Mouse (Mus musculus) ES-E14 (cell line): ENCODE measurements around the gene Pofut2.

Source experiments
- CHD2 ChIP-seq: IDR thresholded peaks from 2 replicates; pipeline ENCODE4 v1.6.1; 2014; ENCODE audit warnings: mild to moderate bottlenecking, low read depth, low read length, inconsistent platforms
- HCFC1 ChIP-seq: IDR thresholded peaks from 2 replicates; pipeline ENCODE4 v1.6.1; 2012; ENCODE audit warnings: low read length, inconsistent platforms, borderline replicate concordance; ENCODE audit not compliant: insufficient read depth
- MAFK ChIP-seq: IDR thresholded peaks from 2 replicates; pipeline ENCODE4 v1.6.1; 2014; ENCODE audit warnings: mild to moderate bottlenecking, low read depth, low read length, inconsistent platforms; ENCODE audit not compliant: insufficient read depth
- ZC3H11A ChIP-seq: IDR thresholded peaks from 2 replicates; pipeline ENCODE4 v1.6.1; 2012; ENCODE audit warnings: low read depth, mild to moderate bottlenecking, inconsistent platforms, low read length, borderline replicate concordance

- TF ChIP-seq MAFK (no peak), ZC3H11A (no peak), HCFC1 (no peak), CHD2 (no peak)
These were observed 8.0 kb downstream of the Pofut2 start for GRCm38 (mm10) chr10:77267027-77267426.
